Mouse (Mus musculus) embryonic facial prominence, embryonic 13.5 days (tissue): ENCODE measurements around the gene 2010111I01Rik. TPM values are rescaled to one million over a fixed set of nuclear protein-coding genes. Genes with fewer than 3 reads are reported as not detected.
A peak's percentile ranks its signal among the peaks of the same experiment; 100 is the strongest.
"Not testable (repeated sequence)": the region's sequence is repeated elsewhere in the genome, so short reads cannot be mapped to it uniquely, and the experiment has no call there.

ENCODE experiments used
- ATAC-seq: fragments of 200-750 bp; cut with Nextera tagmentation; 2 replicates; pipeline ENCODE4 v1.8.0; 2017; ENCODE audit warnings: low read depth; ENCODE audit not compliant: insufficient number of reproducible peaks, insufficient read depth, low FRiP score, low TSS enrichment
- H3K27ac ChIP-seq: fragments of 300-500 bp; sonication (generic); 2 replicates; pipeline ENCODE4 v1.5.1; 2015; ENCODE audit warnings: moderate library complexity, mild to moderate bottlenecking, inconsistent platforms
- H3K27me3 ChIP-seq: fragments of 300-500 bp; sonication (generic); 2 replicates; pipeline ENCODE4 v1.6.1; 2015; ENCODE audit warnings: mild to moderate bottlenecking, inconsistent platforms
- H3K36me3 ChIP-seq: fragments of 300-500 bp; sonication (generic); 2 replicates; pipeline ENCODE4 v1.6.1; 2015; ENCODE audit warnings: mild to moderate bottlenecking, inconsistent platforms
- H3K4me1 ChIP-seq: fragments of 300-500 bp; sonication (generic); 2 replicates; pipeline ENCODE4 v1.6.1; 2015; ENCODE audit warnings: inconsistent platforms
- H3K4me2 ChIP-seq: fragments of 300-500 bp; sonication (generic); 2 replicates; pipeline ENCODE4 v1.6.1; 2015; ENCODE audit warnings: moderate library complexity, mild to moderate bottlenecking, inconsistent platforms
- H3K4me3 ChIP-seq: fragments of 300-500 bp; sonication (generic); 2 replicates; pipeline ENCODE4 v1.5.1; 2015; ENCODE audit warnings: mild to moderate bottlenecking, inconsistent platforms
- H3K9ac ChIP-seq: fragments of 300-500 bp; sonication (generic); 2 replicates; pipeline ENCODE4 v1.6.1; 2015; ENCODE audit warnings: mild to moderate bottlenecking, inconsistent platforms
- H3K9me3 ChIP-seq: fragments of 300-500 bp; sonication (generic); 2 replicates; pipeline ENCODE4 v1.6.1; 2016; ENCODE audit warnings: inconsistent platforms
- WGBS: fragments of 180-500 bp; shearing (Covaris S2); methylation state at CpG from one replicate; pipeline ENCODE4 v1.1.7; 2015; ENCODE audit warnings: mixed read lengths; 5-methylcytosine and 5-hydroxymethylcytosine counted together
- polyA plus RNA-seq: library from polyadenylated mRNA; unstranded; fragments of >200 nt; fragmentation: Nextera tagmentation; extraction: Ambion mirVana; gene quantifications from 2 replicates; pipeline ENCODE4 v1.2.1, GENCODE M21; 2015

2010111I01Rik gene
- 219 and 254 TPM in 2 replicates for polyA plus RNA-seq

DNA sequence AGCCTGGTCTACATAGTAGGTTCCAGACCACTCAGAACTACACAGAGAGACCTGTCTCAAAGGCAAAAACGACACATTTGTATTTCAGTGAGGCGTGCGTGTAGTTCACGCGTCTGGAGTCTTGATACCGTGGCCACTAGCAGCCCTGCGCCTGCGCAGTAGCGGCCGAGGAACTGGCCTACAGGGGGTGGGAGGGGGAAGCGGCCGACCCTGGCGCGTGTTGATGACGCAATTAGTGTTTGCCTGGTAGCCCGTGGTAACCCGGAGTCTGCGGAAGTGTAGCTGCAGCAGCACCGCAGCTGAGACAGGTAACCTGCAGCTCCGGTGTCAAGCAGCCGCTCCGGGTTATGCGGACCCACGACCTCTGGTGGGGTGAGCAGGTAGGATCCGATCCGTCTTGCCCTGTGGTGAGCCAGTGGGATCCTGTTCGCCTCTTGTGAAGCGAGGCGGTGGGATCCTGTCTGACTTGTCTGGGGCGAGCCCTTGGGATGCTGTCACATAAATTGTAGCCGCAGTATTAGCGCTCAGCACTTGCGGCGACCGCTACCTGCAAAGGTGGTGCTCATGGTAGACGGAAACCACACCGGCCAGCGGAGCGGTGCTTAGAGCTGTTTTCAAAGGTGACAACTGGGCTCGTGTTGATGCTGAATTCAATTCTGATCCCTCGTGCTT lies at the start of gene 2010111I01Rik:
TSS of gene 2010111I01Rik (plus strand) at position 254 of the 672 bp plus-strand sequence.
- Histone ChIP-seq H3K9ac (peak within 1 kb of the TSS; percentile 78), H3K4me3 (peak within 1 kb of the TSS; percentile 83), H3K27ac (peak within 1 kb of the TSS; percentile 57; the same call in 1 of the 2 replicates), H3K9me3 (no peaks in the 10 kb centered on the region), H3K4me1 (peaks cover 9% of the 10 kb centered on the region), H3K4me2 (peak within 1 kb of the TSS; percentile 92), H3K36me3 (no peaks in the 10 kb centered on the region), H3K27me3 (no peaks in the 10 kb centered on the region)
- under 1% methylated on average over 41 of the region's 41 CpGs for WGBS
- ATAC-seq, result peak; percentile 84

DNA sequence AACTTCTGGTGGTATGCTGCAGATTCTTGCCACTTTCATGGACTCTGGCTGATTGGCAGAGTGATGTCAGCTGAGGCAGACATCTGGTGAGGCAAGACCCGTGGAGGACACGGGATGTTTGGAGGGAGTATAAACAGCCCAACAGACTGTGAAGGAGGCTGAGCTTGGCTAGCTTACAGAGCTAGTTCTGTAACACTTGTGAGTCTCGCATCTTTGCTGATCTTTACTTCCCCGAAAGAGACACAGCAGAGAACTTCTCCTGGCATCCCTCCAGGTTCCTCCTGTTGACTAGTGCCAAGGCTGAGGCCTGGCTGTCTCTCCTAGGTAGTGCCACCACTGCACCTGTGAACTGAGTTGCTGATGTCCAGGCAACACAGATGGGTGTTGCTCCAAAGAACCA lies 48.0 kb upstream of the 2010111I01Rik start:
- Histone ChIP-seq H3K4me3 (no peak overlapping the region), H3K27ac (peak overlapping the region; percentile 57; the same call in 1 of the 2 replicates), H3K4me1 (peaks cover 13% of the 10 kb centered on the region), H3K9ac (no peak overlapping the region), H3K9me3 (no peaks in the 10 kb centered on the region), H3K36me3 (no peaks in the 10 kb centered on the region), H3K27me3 (no peaks in the 10 kb centered on the region), H3K4me2 (no peak overlapping the region)
- 59% methylated on average over 4 of the region's 4 CpGs for WGBS
- ATAC-seq, result no peak

DNA sequence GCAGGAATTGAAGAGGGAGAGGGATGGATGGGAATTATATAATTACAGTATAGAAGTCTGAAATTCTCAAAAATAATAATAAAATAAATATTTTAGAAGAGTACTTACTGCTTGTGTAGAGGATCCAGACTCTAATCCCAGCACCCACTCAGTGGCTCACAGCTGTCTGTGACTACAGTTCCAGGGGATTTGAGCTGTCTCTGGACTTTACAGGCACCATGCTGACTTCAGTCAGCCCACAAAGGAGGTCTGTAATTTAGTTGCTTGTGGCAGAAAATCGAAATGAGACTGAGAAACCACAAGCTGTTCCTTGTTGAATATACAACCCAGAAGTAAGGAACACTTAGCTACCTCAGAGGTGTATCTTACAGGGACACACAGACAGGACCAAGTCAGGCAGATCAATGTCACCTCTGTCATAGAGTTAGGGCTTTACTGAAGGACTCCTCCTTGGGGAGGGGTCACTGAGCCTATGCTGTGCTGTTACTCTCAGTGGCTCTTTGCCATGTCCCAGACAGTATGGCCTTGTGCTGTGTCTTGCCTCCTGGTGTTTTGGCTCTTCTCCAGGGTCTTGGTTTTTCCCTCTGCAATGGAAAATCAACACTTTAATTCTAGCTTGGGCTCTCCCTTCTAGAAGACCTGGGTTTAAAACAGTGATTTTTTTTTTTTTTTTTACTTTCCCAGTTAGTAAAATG lies 47.1 kb upstream of the 2010111I01Rik start:
- Histone ChIP-seq H3K4me3 (no peak overlapping the region), H3K27me3 (no peaks in the 10 kb centered on the region), H3K4me1 (peaks cover 13% of the 10 kb centered on the region), H3K36me3 (no peaks in the 10 kb centered on the region), H3K9ac (no peak overlapping the region), H3K4me2 (no peak overlapping the region), H3K9me3 (no peaks in the 10 kb centered on the region), H3K27ac (peak overlapping the region; percentile 87)
- WGBS, result 35% methylated on average over 1 of the region's 1 CpGs
- ATAC-seq, result peak; percentile 83

DNA sequence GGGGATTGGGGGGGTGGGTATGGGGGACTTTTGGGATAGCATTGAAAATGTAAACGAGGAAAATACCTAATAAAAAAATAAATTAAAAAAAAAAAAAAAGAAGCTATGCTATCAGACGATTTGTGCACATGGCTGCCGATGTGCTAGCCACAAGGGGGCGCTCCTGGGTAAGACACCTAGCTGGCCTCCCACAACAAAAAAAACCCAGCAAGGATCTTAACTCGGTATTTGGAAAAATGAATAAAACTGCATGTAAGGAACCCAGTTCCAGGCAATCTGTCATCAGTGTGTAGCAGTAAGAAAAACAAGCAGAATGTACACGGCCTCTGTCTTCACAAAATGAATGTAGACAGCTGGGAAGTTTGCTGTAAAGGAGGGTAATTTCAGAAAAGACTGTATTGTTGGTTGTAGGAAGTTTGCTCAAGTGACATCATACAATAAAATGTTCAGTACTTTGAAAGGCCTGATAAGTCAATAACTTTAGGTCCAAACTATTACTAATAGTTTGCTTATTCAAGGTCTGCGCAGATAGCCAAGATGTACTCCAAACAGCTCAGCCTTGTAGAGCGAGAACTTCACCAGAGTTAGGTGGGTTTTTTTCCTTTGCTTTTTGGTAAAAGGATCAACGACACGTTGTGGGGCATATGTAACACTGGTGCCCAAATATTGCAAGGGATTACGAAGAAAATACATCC lies 44.9 kb upstream of the 2010111I01Rik start:
- Histone ChIP-seq H3K27ac (peak overlapping the region; percentile 35), H3K9me3 (no peaks in the 10 kb centered on the region)
- ATAC-seq, result no peak

DNA sequence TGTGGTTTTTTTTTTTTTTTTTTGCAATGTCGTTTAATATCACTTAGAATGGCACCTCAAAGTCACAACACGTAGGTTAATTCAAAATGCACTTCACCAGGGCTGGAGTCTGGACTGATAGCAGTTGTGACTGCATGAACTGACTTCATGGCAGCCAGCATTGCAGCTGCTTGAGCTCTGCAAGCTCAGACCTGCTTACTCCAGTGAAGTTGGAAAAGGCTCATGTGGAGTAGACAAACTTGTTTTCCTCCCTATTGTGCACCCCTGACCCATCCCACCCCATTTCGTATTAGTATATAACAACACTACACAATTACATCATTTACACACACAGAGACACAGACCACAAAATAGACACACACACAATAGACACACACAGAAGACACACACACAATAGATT lies 42.0 kb upstream of the 2010111I01Rik start:
- no peaks in the 10 kb centered on the region for H3K27me3 ChIP-seq
- no peaks in the 10 kb centered on the region for H3K36me3 ChIP-seq
- 58% methylated on average over 3 of the region's 3 CpGs for WGBS
- H3K4me1 ChIP-seq, result peaks cover 30% of the 10 kb centered on the region
- ATAC-seq, result no peak
- H3K27ac ChIP-seq, result no peak overlapping the region
- no peaks in the 10 kb centered on the region for H3K9me3 ChIP-seq
- H3K4me3 ChIP-seq, result no peak overlapping the region
- no peak overlapping the region for H3K9ac ChIP-seq
- no peak overlapping the region for H3K4me2 ChIP-seq

More for the DNA sequence above, 44.9 kb upstream of the 2010111I01Rik start:
- Histone ChIP-seq H3K27me3 (no peaks in the 10 kb centered on the region), H3K4me2 (no peak overlapping the region), H3K4me1 (peaks cover 33% of the 10 kb centered on the region), H3K36me3 (no peaks in the 10 kb centered on the region), H3K9ac (no peak overlapping the region), H3K4me3 (no peak overlapping the region)
- 30% methylated on average over 11 of the region's 11 CpGs for WGBS

DNA sequence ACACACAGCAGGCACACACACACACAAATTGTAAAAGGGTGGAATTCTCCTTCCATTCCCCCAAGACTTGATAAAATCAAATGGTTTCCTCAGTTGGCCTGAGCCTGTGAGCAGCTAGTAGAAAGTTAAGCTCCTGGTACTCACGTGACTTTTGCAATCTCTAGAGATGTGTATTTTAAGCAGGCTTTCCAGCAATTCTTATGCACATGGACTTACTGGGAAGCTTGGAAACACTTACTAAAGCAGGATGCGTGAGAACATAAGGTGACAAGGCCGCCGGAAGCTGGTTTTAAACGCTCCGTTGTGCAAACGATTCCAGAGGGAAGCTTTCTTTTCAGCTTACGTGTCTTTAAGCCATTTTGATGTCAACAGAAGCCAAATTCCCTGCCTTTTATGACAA lies 41.5 kb upstream of the 2010111I01Rik start:
- ATAC-seq, result no peak
- no peaks in the 10 kb centered on the region for H3K9me3 ChIP-seq
- H3K4me2 ChIP-seq, result no peak overlapping the region
- no peak overlapping the region for H3K9ac ChIP-seq
- 67% methylated on average over 8 of the region's 8 CpGs for WGBS
- no peak overlapping the region for H3K4me3 ChIP-seq
- H3K27ac ChIP-seq, result peak overlapping the region; percentile 51; the same call in 1 of the 2 replicates
- no peaks in the 10 kb centered on the region for H3K36me3 ChIP-seq
- peaks cover 28% of the 10 kb centered on the region for H3K4me1 ChIP-seq
- no peaks in the 10 kb centered on the region for H3K27me3 ChIP-seq

DNA sequence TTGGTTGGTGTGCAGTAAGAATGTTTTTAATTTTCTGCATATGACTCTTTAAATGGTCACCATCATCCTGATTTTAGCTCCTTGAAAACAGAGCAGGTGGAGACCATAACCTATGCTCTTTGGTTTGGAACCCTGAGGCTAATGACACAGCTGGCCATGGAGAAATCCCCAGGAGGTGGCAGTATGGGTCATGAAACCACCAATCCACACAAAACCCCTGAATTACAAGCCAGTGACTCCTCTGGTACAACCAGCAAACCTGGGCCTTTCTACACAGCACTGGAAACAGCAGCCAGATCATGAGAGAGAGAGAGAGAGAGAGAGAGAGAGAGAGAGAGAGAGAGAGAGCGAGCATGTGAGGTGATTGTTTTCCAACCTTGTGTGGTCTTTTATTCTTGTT lies 38.2 kb upstream of the 2010111I01Rik start:
- Histone ChIP-seq H3K4me2 (no peak overlapping the region), H3K27ac (no peak overlapping the region), H3K9me3 (no peaks in the 10 kb centered on the region), H3K27me3 (no peaks in the 10 kb centered on the region), H3K36me3 (no peaks in the 10 kb centered on the region), H3K4me3 (no peak overlapping the region), H3K4me1 (peaks cover 20% of the 10 kb centered on the region), H3K9ac (no peak overlapping the region)
- 75% methylated on average over 1 of the region's 1 CpGs for WGBS
- ATAC-seq, result no peak

DNA sequence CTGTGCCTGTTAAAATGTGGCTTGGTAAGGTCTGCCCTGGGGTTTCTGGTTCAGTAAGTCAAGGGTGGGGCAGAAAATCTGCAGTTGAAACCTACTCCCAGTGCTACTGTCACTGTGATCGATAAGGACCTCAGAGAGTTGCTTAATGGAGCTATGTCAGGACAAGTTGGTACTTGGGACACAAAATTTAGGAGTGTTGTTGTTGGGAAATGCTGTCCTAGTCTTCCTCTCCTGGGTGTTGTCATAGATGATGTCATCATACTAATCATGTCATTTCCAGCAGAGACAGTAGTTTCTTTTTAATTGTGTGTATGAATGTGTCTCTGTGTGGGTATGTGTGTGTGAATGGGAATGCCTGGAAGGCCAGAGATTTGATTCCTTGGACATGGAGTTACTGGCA lies 37.2 kb upstream of the 2010111I01Rik start:
- Histone ChIP-seq H3K36me3 (no peaks in the 10 kb centered on the region), H3K4me1 (peaks cover 20% of the 10 kb centered on the region), H3K27me3 (no peaks in the 10 kb centered on the region), H3K4me3 (no peak overlapping the region), H3K27ac (no peak overlapping the region), H3K4me2 (no peak overlapping the region), H3K9ac (no peak overlapping the region), H3K9me3 (no peaks in the 10 kb centered on the region)
- WGBS, result 83% methylated on average over 1 of the region's 1 CpGs
- no peak for ATAC-seq

DNA sequence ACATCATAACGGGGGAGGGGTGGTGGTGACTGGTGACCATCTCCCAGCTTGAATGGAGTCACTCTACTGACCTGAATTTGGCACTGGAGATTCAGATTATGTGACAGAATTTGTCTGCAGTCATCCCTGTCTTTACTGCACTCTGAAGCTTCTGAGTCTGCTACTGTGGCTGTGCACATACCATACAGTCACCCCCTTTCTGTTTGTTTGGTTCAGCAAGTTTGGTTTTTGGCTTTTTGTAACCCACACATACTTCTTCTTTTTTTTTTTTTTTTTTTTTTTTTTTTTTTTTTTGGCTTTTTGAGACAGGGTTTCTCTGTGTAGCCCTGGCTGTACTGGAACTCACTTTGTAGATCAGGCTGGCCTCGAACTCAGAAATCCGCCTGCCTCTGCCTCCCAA lies 35.5 kb upstream of the 2010111I01Rik start:
- H3K4me2 ChIP-seq, H3K36me3 ChIP-seq, H3K4me1 ChIP-seq, H3K9ac ChIP-seq, H3K27me3 ChIP-seq, H3K9me3 ChIP-seq, ATAC-seq, H3K4me3 ChIP-seq, H3K27ac ChIP-seq: not testable (repeated sequence)
- 92% methylated on average over 3 of the region's 3 CpGs for WGBS

DNA sequence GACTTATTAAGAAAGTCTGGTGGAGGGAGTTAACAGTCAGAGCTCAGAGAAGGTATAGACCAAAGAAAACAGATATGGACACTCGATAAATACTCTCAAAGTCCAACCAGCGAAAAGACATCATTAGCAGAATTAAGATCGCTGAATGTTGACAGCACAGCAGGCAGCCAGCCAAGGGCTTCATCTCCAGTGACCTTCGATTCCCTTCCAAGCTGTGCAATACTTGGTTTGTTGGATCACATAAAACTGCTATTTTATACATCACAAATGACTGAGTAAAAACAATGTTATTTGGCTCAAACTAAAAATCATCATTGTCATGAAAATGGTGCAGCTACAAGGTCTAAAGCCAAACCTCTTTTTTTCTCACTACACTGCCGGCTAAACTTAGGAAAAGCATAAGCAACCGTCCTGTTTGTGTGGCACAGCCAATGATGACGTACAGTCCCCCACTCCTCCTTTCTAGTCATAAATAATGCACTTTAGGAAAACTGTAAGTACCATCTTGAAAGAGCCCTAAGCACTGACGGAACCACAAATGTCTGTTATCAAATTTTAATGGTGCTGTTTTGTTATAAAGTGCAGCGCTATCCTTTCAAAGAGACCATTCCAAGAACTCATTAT lies 34.8 kb upstream of the 2010111I01Rik start:
- no peak overlapping the region for H3K27ac ChIP-seq
- H3K4me2 ChIP-seq, result no peak overlapping the region
- no peak overlapping the region for H3K4me3 ChIP-seq
- no peaks in the 10 kb centered on the region for H3K36me3 ChIP-seq
- no peaks in the 10 kb centered on the region for H3K27me3 ChIP-seq
- ATAC-seq, result no peak
- no peak overlapping the region for H3K9ac ChIP-seq
- H3K9me3 ChIP-seq, result no peaks in the 10 kb centered on the region
- 79% methylated on average over 9 of the region's 9 CpGs for WGBS
- H3K4me1 ChIP-seq, result no peaks in the 10 kb centered on the region

DNA sequence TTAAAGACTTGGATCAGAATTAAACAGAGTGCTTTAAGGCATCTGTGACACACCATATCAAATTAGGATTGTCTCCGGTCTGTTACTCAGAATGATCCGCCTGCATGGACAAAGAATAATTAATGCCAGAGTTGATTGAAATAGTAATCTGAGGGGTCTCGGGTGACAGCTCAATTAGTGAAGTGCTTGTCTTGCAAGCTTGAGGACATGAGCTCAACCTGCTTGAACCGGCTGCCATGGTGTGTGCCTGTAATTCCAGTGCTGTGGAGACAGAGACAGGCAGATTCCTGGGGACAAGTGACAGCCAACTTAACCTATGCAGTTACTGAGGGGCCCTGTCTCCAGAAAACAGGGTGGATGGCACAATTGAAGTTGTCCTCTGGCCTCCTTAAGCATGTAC lies 32.2 kb upstream of the 2010111I01Rik start:
- ATAC-seq, result no peak
- no peak overlapping the region for H3K4me3 ChIP-seq
- H3K4me2 ChIP-seq, result no peak overlapping the region
- no peak overlapping the region for H3K9ac ChIP-seq
- H3K9me3 ChIP-seq, result no peaks in the 10 kb centered on the region
- no peaks in the 10 kb centered on the region for H3K27me3 ChIP-seq
- H3K27ac ChIP-seq, result no peak overlapping the region
- H3K36me3 ChIP-seq, result no peaks in the 10 kb centered on the region
- H3K4me1 ChIP-seq, result no peaks in the 10 kb centered on the region
- 28% methylated on average over 4 of the region's 4 CpGs for WGBS
